Mouse (Mus musculus) thymus, postnatal 25 days (tissue): ENCODE results near the gene Tm9sf1.

Source experiments
- DNase-seq: peaks from one replicate; pipeline ENCODE4 v3.0.0; 2022

The Tm9sf1 gene

DNA sequence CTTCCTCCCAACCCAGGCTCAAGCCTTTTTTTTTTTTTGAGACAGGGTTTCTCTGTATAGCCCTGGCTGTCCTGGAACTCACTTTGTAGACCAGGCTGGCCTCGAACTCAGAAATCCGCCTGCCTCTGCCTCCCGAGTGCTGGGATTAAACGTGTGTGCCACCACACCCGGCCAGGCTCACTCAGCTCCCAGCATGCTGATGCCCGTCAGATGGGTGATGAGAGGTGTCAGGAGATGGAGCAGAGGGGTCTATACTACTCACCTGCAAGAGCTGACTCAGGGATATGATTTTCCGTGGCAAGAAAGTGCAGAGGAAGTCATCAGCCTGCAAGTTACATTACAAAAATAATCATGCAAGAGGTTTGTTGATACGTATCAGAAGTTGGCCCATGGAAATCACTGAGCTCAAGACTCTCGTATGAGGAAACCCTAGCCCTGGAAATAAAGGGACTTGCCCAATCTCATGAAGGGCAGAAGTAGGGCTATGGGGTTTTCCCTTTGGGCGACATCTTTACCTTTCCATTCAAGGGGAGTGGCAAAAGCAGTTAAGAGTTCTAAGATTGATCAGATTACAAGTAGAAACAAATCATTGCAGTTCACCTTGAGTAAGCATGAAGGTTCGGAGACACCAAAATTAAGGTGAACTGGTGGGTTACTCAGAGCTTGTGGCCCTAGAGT, 53.7 kb downstream of the Tm9sf1 start:
- no peak for DNase-seq

DNA sequence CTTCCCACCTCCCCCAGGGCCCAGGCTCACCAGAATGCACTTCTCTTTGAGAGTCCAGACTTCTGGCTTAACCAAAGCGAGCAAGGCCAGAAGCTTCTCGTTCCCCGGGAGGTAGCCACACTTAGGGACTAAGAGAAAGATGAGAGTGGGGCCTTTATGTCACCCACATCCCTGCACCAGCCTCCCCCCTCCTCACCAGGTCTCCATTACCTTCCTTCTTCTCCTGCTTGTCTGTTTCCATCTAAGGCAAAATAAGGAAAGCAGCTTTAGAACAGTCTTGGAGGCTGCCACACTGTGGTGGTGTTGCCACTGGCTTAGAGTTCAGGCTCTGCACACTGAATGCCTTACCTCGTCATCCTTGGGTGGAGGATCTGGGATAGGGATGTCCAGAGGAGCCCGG, 54.3 kb downstream of the Tm9sf1 start:
- DNase-seq = no peak

DNA sequence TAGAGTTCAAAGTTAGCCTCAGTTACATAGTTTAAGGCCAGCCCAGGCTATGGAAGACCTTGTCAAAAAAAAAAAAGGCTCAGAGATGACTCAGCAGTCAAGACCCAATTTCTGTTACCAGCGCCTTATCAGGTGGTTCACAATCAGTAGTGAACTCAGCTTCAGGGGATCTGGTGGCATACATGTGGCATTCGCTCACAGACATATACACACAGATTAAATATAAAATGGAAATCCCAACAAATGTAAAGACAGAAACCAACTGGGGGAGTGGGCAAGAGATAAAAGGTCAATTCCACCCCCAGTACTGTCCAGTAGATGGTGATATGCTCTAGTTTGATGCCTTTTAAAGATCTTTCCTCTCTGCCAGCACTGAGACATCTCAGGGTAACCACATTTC, 57.5 kb downstream of the Tm9sf1 start:
- no peak for DNase-seq
